Mouse (Mus musculus): Measurements from ENCODE around the gene Ssx2ip.

Gene Ssx2ip

GRCm38 (mm10) chr3:146396934-146397333 is 7.5 kb upstream of the Ssx2ip start:
- in situ Hi-C loops (cut with MboI; ENCODE audit: low pct_unique_long_range_greater_than_20kb in 1 of 2, low sequenced_read_pairs in 2 of 2, unreplicated experiment in 1 of 2), result no loop called here

- in situ Hi-C loops (cut with MboI; ENCODE audit: low pct_unique_long_range_greater_than_20kb in 1 of 2, low sequenced_read_pairs in 2 of 2, unreplicated experiment in 1 of 2), result no loop called here
Measured at GRCm38 (mm10) chr3:146397847-146398246, 6.6 kb upstream of the Ssx2ip start.

DNA sequence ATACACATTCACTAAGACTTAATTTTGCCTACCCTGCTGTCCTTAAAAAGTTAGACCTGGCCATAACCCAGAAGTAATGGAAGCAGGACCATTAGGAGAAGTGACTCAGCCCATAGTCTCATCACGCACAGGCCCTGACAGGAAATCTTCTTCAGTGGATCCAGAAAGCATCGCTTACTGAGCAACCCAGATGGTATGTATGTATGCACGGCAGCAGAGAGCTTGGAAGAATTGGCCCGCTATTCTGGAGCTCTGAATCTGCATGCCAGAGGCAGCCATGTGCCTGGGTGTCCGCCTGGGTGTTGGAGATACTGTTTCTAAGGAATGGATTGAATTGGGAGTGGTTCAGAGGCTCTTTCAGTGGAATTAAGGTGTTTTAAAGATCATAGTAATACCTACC is 5.2 kb upstream of the Ssx2ip start:
- in situ Hi-C loops (cut with MboI; ENCODE audit: low pct_unique_long_range_greater_than_20kb in 1 of 2, low sequenced_read_pairs in 2 of 2, unreplicated experiment in 1 of 2), result no loop called here

GRCm38 (mm10) chr3:146403770-146404169 is 672 bp upstream of the Ssx2ip start:
- in situ Hi-C loops (cut with MboI; ENCODE audit: low pct_unique_long_range_greater_than_20kb in 1 of 2, low sequenced_read_pairs in 2 of 2, unreplicated experiment in 1 of 2), result no loop called here

DNA sequence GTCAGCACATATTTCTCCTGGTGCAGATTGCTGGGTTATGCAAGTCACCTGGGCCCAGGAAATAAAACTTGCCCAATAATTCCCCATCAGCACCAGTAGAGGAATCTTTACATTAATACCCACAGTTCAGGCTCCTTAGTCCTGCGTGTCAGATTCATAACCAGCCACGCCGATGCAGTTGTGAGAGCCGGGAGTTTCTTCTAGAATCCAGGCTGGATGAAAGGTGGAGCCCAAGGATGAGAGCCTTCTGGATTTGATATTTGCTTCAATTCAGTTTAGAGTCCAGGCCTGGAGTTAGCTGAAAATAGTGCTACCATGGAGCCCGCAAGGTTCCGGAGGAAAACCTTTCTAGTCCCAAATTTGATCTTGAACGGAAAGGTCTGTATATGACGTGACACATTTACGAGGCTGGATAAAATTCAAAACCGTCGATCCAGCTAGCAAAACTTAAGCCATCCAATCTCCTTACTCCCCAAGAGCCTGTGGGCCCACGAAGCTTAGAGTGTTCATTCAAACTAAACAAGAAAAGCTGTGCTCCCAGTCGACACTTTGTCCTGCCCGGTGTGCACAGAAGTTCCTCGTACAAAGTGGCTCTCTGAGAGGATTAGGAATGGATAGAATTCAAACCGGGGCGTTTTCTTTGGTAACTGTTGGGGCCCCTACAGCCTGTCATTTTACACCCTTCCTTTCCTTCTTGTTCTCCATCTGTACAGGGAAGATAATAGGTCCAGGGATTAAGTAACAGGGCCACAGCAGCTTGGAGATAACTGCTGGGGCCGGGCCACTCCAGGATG is 968 bp downstream of the Ssx2ip start:
- in situ Hi-C loops (cut with MboI; ENCODE audit: low pct_unique_long_range_greater_than_20kb in 1 of 2, low sequenced_read_pairs in 2 of 2, unreplicated experiment in 1 of 2), result no loop called here

GRCm38 (mm10) chr3:146406007-146406341 is 1.5 kb downstream of the Ssx2ip start:
- in situ Hi-C loops (cut with MboI; ENCODE audit: low pct_unique_long_range_greater_than_20kb in 1 of 2, low sequenced_read_pairs in 2 of 2, unreplicated experiment in 1 of 2), result no loop called here

DNA sequence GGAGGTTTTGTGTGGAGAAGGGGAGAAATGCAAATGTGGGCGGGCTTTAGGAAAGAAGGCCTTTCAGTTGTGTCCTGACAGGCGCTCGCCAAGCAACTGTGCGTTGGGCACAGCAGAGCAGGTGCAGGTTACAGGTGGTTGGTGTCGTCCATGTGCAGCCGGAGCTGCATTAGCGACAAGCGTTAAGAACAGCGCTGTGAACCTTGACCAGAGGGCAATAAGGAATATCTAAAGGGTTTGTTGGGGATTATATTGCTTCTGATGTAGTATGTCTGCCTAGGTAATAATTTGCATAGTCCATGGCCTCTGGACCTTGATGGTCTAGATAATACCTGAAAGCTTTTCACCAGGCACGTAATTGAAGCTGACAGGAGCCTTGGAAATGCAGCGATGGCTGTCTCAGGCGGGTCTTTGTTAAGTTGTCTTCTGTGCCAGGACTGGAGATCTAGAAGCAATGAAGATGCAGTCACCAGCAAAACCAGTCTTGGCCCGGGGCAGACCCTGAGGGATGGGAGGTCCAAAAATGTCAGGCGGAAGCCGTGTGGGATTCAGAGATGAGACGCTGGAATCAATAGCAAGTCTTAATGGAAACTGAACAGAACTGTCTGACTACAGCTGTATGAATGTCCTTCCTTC is 2.8 kb downstream of the Ssx2ip start:
- in situ Hi-C loops (cut with MboI; ENCODE audit: low pct_unique_long_range_greater_than_20kb in 1 of 2, low sequenced_read_pairs in 2 of 2, unreplicated experiment in 1 of 2), result no loop called here

GRCm38 (mm10) chr3:146410114-146410513 is 5.7 kb downstream of the Ssx2ip start:
- in situ Hi-C loops (cut with MboI; ENCODE audit: low pct_unique_long_range_greater_than_20kb in 1 of 2, low sequenced_read_pairs in 2 of 2, unreplicated experiment in 1 of 2), result no loop called here

- in situ Hi-C loops (cut with MboI; ENCODE audit: low pct_unique_long_range_greater_than_20kb in 1 of 2, low sequenced_read_pairs in 2 of 2, unreplicated experiment in 1 of 2), result no loop called here
Measured at GRCm38 (mm10) chr3:146412008-146412407, 7.6 kb downstream of the Ssx2ip start.

DNA sequence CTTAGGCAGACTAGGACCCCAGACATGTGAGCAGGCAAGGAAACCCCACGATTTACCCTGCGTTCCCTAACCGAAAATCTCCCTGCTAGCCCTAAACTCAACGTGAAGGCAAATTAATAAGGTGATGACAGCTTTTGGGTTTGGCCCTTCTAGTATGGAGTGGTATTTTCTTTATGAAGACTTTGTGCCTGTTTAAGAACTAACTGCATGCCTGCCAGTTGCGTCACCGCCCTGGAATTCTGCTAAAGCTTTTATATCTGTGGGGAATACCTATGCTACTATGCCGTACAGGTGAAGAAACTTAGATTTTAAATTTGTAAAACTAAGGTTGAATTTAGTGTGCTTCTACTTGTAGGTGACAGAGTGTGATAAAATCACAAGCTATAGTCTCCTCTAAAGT is 8.0 kb downstream of the Ssx2ip start:
- in situ Hi-C loops (cut with MboI; ENCODE audit: low pct_unique_long_range_greater_than_20kb in 1 of 2, low sequenced_read_pairs in 2 of 2, unreplicated experiment in 1 of 2), result no loop called here

DNA sequence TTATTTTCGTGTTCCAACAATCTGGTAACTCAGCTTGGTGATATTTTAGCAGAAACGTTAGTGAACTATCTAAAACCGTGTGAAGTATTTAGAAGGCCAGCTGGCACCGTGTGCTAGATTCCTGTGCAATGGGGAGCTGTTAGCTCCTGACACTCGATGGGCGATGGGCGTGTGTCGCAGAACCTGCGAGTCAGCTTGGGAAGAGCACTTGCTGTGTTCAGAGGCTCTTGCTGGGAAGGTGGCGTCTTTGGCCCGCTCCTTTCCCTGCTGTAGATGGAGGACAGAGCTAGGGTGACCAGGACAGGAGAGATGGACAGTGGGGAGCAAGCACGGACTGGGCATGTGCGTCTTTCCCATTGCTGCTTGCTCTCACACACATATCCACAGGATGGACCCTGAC is 8.6 kb downstream of the Ssx2ip start:
- in situ Hi-C loops (cut with MboI; ENCODE audit: low pct_unique_long_range_greater_than_20kb in 1 of 2, low sequenced_read_pairs in 2 of 2, unreplicated experiment in 1 of 2), result no loop called here

- in situ Hi-C loops (cut with MboI; ENCODE audit: low pct_unique_long_range_greater_than_20kb in 1 of 2, low sequenced_read_pairs in 2 of 2, unreplicated experiment in 1 of 2), result no loop called here
Measured at GRCm38 (mm10) chr3:146413992-146414391, 9.6 kb downstream of the Ssx2ip start.

GRCm38 (mm10) chr3:146414555-146414954 is 10.1 kb downstream of the Ssx2ip start:
- in situ Hi-C loops (cut with MboI; ENCODE audit: low pct_unique_long_range_greater_than_20kb in 1 of 2, low sequenced_read_pairs in 2 of 2, unreplicated experiment in 1 of 2), result no loop called here

DNA sequence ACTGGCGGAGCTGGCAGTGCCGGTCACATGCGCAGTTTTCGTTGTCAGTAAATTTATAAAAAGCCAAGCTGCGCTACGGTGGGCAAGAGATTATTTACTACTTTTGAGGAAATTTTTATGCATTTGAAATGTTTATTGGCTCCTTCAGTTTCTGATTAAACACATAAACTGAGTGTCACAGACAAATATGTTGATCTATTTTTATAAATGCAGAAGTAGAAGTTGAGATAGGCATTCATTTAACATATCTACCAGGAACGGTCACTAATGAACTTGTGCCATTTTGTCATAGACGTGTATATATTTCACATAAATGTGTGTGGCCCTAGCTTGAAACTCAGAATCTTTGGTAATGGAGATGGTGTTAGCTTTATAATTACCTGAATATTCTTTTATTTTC is 13.4 kb downstream of the Ssx2ip start:
- in situ Hi-C loops (cut with MboI; ENCODE audit: low pct_unique_long_range_greater_than_20kb in 1 of 2, low sequenced_read_pairs in 2 of 2, unreplicated experiment in 1 of 2), result no loop called here

- in situ Hi-C loops (cut with MboI; ENCODE audit: low pct_unique_long_range_greater_than_20kb in 1 of 2, low sequenced_read_pairs in 2 of 2, unreplicated experiment in 1 of 2), result no loop called here
Measured at GRCm38 (mm10) chr3:146418901-146419300, 14.5 kb downstream of the Ssx2ip start.

- in situ Hi-C loops (cut with MboI; ENCODE audit: low pct_unique_long_range_greater_than_20kb in 1 of 2, low sequenced_read_pairs in 2 of 2, unreplicated experiment in 1 of 2), result no loop called here
Measured at GRCm38 (mm10) chr3:146419534-146419933, 15.1 kb downstream of the Ssx2ip start.

DNA sequence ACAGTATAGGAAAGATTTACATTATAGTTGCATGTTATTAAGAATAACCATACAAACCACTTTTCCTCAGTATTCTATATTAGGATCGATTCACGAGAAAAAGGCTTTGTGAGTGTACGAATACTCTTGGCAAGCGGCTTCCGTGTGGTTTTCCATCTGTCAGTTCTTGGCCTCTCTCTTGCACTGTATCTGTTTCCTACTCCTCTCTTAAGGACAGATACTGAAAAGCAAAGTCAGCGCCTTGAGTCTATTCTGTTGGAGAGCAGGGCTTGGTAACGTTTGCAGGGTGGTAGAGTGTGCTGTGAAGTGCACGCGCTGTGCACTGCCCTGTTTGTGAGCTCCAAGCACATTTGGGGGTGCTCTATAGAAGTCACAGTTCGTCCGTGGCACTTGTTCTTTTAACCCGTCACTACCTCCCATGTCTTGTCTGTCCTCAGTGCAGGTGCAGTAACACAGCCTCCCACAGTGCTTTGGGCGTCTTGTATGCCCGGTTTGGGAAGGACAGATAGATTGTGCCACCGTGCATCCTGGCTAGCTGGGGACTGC is 15.6 kb downstream of the Ssx2ip start:
- in situ Hi-C loops (cut with MboI; ENCODE audit: low pct_unique_long_range_greater_than_20kb in 1 of 2, low sequenced_read_pairs in 2 of 2, unreplicated experiment in 1 of 2), result no loop called here

- in situ Hi-C loops (cut with MboI; ENCODE audit: low pct_unique_long_range_greater_than_20kb in 1 of 2, low sequenced_read_pairs in 2 of 2, unreplicated experiment in 1 of 2), result no loop called here
Measured at GRCm38 (mm10) chr3:146421787-146422186, 17.3 kb downstream of the Ssx2ip start.

DNA sequence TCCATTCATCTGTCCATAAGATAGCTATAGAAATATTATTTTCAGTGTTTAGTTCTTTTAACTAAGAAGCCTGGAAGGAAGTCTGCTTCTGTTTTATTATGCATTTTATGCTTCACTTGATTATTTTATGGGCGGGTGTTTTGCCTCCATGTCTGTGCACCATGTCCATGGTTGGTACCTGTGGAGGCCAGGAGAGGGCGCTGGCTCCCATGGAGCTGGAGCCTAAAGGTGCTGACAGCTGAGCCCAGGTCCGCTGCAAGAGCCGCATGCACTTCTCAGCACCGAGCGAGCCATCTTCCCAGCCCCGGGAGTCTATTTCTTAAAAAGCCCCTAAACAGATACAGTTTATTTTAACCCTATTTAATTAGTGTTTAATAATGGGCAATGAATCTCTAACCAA is 19.3 kb downstream of the Ssx2ip start:
- in situ Hi-C loops (cut with MboI; ENCODE audit: low pct_unique_long_range_greater_than_20kb in 1 of 2, low sequenced_read_pairs in 2 of 2, unreplicated experiment in 1 of 2), result no loop called here

GRCm38 (mm10) chr3:146424306-146424900 is 20.0 kb downstream of the Ssx2ip start:
- in situ Hi-C loops (cut with MboI; ENCODE audit: low pct_unique_long_range_greater_than_20kb in 1 of 2, low sequenced_read_pairs in 2 of 2, unreplicated experiment in 1 of 2), result no loop called here

All from mouse embryonic stem cell (cell line).